Mouse (Mus musculus) kidney, adult 9 months (tissue): ENCODE data around the gene B830017H08Rik.

Experiments used
- DNase-seq: peaks from one replicate; pipeline ENCODE4 v3.0.0; 2022

B830017H08Rik gene

GRCm38 (mm10) chr16:17812120-17812519, 20.8 kb upstream of the B830017H08Rik start:
- peak; percentile 64 for DNase-seq

- DNase-seq = no peak
These were observed 19.7 kb upstream of the B830017H08Rik start for GRCm38 (mm10) chr16:17813173-17813572.

- peak; percentile 75 for DNase-seq
These were observed 17.2 kb upstream of the B830017H08Rik start for GRCm38 (mm10) chr16:17815411-17816402.

GRCm38 (mm10) chr16:17816528-17816927, 16.4 kb upstream of the B830017H08Rik start:
- no peak for DNase-seq

- no peak for DNase-seq
These were observed 6.4 kb upstream of the B830017H08Rik start for GRCm38 (mm10) chr16:17826500-17826899.

GRCm38 (mm10) chr16:17828229-17828628, 4.7 kb upstream of the B830017H08Rik start:
- DNase-seq = no peak

- peak; percentile 73 for DNase-seq
These were observed 4.1 kb upstream of the B830017H08Rik start for GRCm38 (mm10) chr16:17828867-17829266.

GRCm38 (mm10) chr16:17830385-17831178, 2.3 kb upstream of the B830017H08Rik start:
- DNase-seq = peak; percentile 71

GRCm38 (mm10) chr16:17831781-17832180, 1.1 kb upstream of the B830017H08Rik start:
- DNase-seq = no peak

GRCm38 (mm10) chr16:17833321-17833680, 380 bp downstream of the B830017H08Rik start:
- DNase-seq = no peak

GRCm38 (mm10) chr16:17833681-17834399, 919 bp downstream of the B830017H08Rik start:
- no peak for DNase-seq

- no peak for DNase-seq
These were observed 1.6 kb downstream of the B830017H08Rik start for GRCm38 (mm10) chr16:17834543-17834942.

- DNase-seq = no peak
These were observed 2.6 kb downstream of the B830017H08Rik start for GRCm38 (mm10) chr16:17835481-17835880.

- DNase-seq = peak; percentile 44
These were observed 5.1 kb downstream of the B830017H08Rik start, which contains the start of gene Car15 for GRCm38 (mm10) chr16:17838051-17838450. TSS of gene Car15 (minus strand) at chr16:17838364.

GRCm38 (mm10) chr16:17839976-17840375, 7.1 kb downstream of the B830017H08Rik start:
- DNase-seq = no peak

GRCm38 (mm10) chr16:17842437-17842836, 9.5 kb downstream of the B830017H08Rik start:
- no peak for DNase-seq

GRCm38 (mm10) chr16:17843701-17844365, 10.9 kb downstream of the B830017H08Rik start:
- no peak for DNase-seq

- no peak for DNase-seq
These were observed 15.5 kb downstream of the B830017H08Rik start for GRCm38 (mm10) chr16:17848431-17848830.

- DNase-seq = peak; percentile 65
These were observed 16.0 kb downstream of the B830017H08Rik start for GRCm38 (mm10) chr16:17848928-17849327.

GRCm38 (mm10) chr16:17849486-17849885, 16.6 kb downstream of the B830017H08Rik start:
- no peak for DNase-seq

- no peak for DNase-seq
These were observed 18.4 kb downstream of the B830017H08Rik start for GRCm38 (mm10) chr16:17851331-17851730.

GRCm38 (mm10) chr16:17851860-17852259, 18.9 kb downstream of the B830017H08Rik start:
- DNase-seq = no peak
